Mouse (Mus musculus): ENCODE data around the gene Tmem53. TPM values are rescaled to one million over a fixed set of nuclear protein-coding genes. Genes with fewer than 3 reads are reported as not detected.

Tmem53 gene
- 4.1 and 6.7 TPM in 2 replicates for polyA plus RNA-seq (2015; fragmentation: Nextera tagmentation; extraction: Ambion mirVana)

DNA sequence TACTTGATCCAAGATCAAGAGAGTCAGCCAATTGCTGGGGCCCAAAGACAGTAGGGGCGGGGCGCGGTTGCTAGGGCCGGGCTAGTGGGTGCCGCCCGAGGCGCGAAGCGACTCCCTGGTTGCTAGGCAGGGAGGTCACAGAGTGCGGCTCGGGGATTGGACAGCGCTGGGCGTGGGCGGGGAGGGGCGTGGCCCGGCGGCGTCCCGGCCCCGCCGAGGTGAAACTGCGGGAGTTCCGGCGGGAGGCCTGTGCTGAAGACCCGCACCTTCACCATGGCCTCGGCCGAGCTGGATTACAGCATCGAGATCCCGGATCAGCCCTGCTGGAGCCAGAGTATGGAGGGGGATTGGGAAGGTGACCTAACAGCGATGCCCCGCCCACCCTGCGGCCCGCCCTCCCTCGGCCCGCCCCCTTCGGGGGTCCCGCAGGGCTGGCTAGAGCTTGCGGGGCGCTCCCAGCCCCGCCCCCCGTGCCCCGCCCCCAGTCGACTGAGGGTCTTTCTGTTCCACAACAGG is at the start of gene Tmem53, which contains the start of gene Armh1:
TSS of gene Tmem53 (plus strand) at position 151 of the 516 bp plus-strand sequence.
TSS of gene Armh1 (minus strand) at position 325 of the 516 bp plus-strand sequence.

Other genes starting within 250 kb of the Tmem53 start
- gene Eif2b3, start 232.5 kb upstream of the Tmem53 start, polyA plus RNA-seq (2015; fragmentation: Nextera tagmentation; extraction: Ambion mirVana): 30.1 and 34.1 TPM in 2 replicates
- 0.72 and 1.4 TPM in 2 replicates for gene Ptch2, start 155.9 kb upstream of the Tmem53 start, polyA plus RNA-seq (2015; fragmentation: Nextera tagmentation; extraction: Ambion mirVana)
- 6.3 and 7.6 TPM in 2 replicates for gene Btbd19, start 126.2 kb upstream of the Tmem53 start, polyA plus RNA-seq (2015; fragmentation: Nextera tagmentation; extraction: Ambion mirVana)
- 0.25 and 0.36 TPM in 2 replicates for gene Tctex1d4, start 125.2 kb upstream of the Tmem53 start, polyA plus RNA-seq (2015; fragmentation: Nextera tagmentation; extraction: Ambion mirVana)
- gene Plk3, start 118.0 kb upstream of the Tmem53 start, polyA plus RNA-seq (2015; fragmentation: Nextera tagmentation; extraction: Ambion mirVana): 1.3 and 1.7 TPM in 2 replicates
- 1,013 and 1,054 TPM in 2 replicates for gene Rps8, start 95.7 kb upstream of the Tmem53 start, polyA plus RNA-seq (2015; fragmentation: Nextera tagmentation; extraction: Ambion mirVana)
- 30.7 and 33.6 TPM in 2 replicates for gene Kif2c, start 69.3 kb upstream of the Tmem53 start, polyA plus RNA-seq (2015; fragmentation: Nextera tagmentation; extraction: Ambion mirVana)
- 0.08 and 0.10 TPM in 2 replicates for gene Armh1, start 174 bp downstream of the Tmem53 start, polyA plus RNA-seq (2015; fragmentation: Nextera tagmentation; extraction: Ambion mirVana)
- 42.7 and 49.0 TPM in 2 replicates for gene Rnf220, start 245.1 kb downstream of the Tmem53 start, polyA plus RNA-seq (2015; fragmentation: Nextera tagmentation; extraction: Ambion mirVana)